Mouse (Mus musculus) midbrain, embryonic 11.5 days (tissue): ENCODE results near the gene Myh9. TPM values are rescaled to one million over a fixed set of nuclear protein-coding genes. Genes with fewer than 3 reads are reported as not detected.
"Not testable (repeated sequence)": the region's sequence is repeated elsewhere in the genome, so short reads cannot be mapped to it uniquely, and the experiment has no call there.

Experiments used
- ATAC-seq: fragments of 200-750 bp; cut with Nextera tagmentation; 2 replicates; pipeline ENCODE4 v1.8.0; 2017; ENCODE audit warnings: moderate TSS enrichment, moderate library complexity; ENCODE audit not compliant: low FRiP score
- DNase-seq: peaks from one replicate; pipeline ENCODE4 v3.0.0; 2015; ENCODE audit warnings: low spot score; ENCODE audit errors: missing footprints
- H3K27ac ChIP-seq: fragments of 300-500 bp; sonication (generic); 2 replicates; pipeline ENCODE4 v1.5.1; 2014; ENCODE audit warnings: low read depth, low read length
- H3K27me3 ChIP-seq: fragments of 300-500 bp; sonication (generic); 2 replicates; pipeline ENCODE4 v1.6.1; 2014; ENCODE audit warnings: mild to moderate bottlenecking, low read length, moderate library complexity, mixed read lengths; ENCODE audit not compliant: control insufficient read depth, insufficient read depth
- H3K36me3 ChIP-seq: fragments of 300-500 bp; sonication (generic); 2 replicates; pipeline ENCODE4 v1.6.1; 2014; ENCODE audit warnings: mild to moderate bottlenecking, low read length, moderate library complexity, mixed read lengths; ENCODE audit not compliant: control insufficient read depth, insufficient read depth
- H3K4me1 ChIP-seq: fragments of 300-500 bp; sonication (generic); 2 replicates; pipeline ENCODE4 v1.6.1; 2014; ENCODE audit warnings: low read length; ENCODE audit not compliant: control insufficient read depth, insufficient read depth
- H3K4me2 ChIP-seq: fragments of 300-500 bp; sonication (generic); 2 replicates; pipeline ENCODE4 v1.6.1; 2014; ENCODE audit warnings: mild to moderate bottlenecking, moderate library complexity
- H3K4me3 ChIP-seq: fragments of 300-500 bp; sonication (generic); 2 replicates; pipeline ENCODE4 v1.5.1; 2014; ENCODE audit warnings: low read depth, low read length
- H3K9ac ChIP-seq: fragments of 300-500 bp; sonication (generic); 2 replicates; pipeline ENCODE4 v1.6.1; 2014; ENCODE audit warnings: low read length
- H3K9me3 ChIP-seq: fragments of 300-500 bp; sonication (generic); 2 replicates; pipeline ENCODE4 v1.6.1; 2016; ENCODE audit warnings: low read length; ENCODE audit not compliant: control insufficient read depth
- WGBS: fragments of 180-500 bp; shearing (Covaris S2); extraction: QIAGEN DNeasy Blood & Tissue Kit; methylation state at CpG from one replicate; pipeline ENCODE4 v1.1.7; 2014; 5-methylcytosine and 5-hydroxymethylcytosine counted together
- polyA plus RNA-seq: library from polyadenylated mRNA; unstranded; fragments of >200 nt; fragmentation: Nextera tagmentation; extraction: Ambion mirVana; gene quantifications from 2 replicates; pipeline ENCODE4 v1.2.1, GENCODE M21; 2014

The Myh9 gene
- polyA plus RNA-seq, 1 experiment from 2014 or later, result 19.6 TPM

GRCm38 (mm10) chr15:77874310-77874709, 32.3 kb upstream of the Myh9 start:
- Histone ChIP-seq H3K27me3 (no peaks in the 10 kb centered on the region), H3K4me3 (no peak overlapping the region), H3K9ac (no peak overlapping the region), H3K27ac (no peak overlapping the region), H3K4me2 (no peak overlapping the region), H3K4me1 (no peaks in the 10 kb centered on the region), H3K36me3 (no peaks in the 10 kb centered on the region), H3K9me3 (no peaks in the 10 kb centered on the region)
- ATAC-seq (no peak), DNase-seq (no peak)
- 65% methylated on average over 4 of the region's 4 CpGs for WGBS

- no peak overlapping the region for H3K27ac ChIP-seq
- no peaks in the 10 kb centered on the region for H3K27me3 ChIP-seq
- ATAC-seq, result no peak
- no peak overlapping the region for H3K4me3 ChIP-seq
- H3K4me2 ChIP-seq, result no peak overlapping the region
- no peak for DNase-seq
- no peak overlapping the region for H3K9ac ChIP-seq
- no peaks in the 10 kb centered on the region for H3K9me3 ChIP-seq
- no peaks in the 10 kb centered on the region for H3K36me3 ChIP-seq
- 91% methylated on average over 2 of the region's 2 CpGs for WGBS
- no peaks in the 10 kb centered on the region for H3K4me1 ChIP-seq
These were observed 31.6 kb upstream of the Myh9 start for GRCm38 (mm10) chr15:77873564-77873963.

- H3K9me3 ChIP-seq, result no peaks in the 10 kb centered on the region
- H3K36me3 ChIP-seq, result no peaks in the 10 kb centered on the region
- WGBS, result 86% methylated on average over 3 of the region's 3 CpGs
- ATAC-seq (no peak), DNase-seq (no peak)
- H3K27ac ChIP-seq, result no peak overlapping the region
- H3K27me3 ChIP-seq, result no peaks in the 10 kb centered on the region
- no peak overlapping the region for H3K4me2 ChIP-seq
- no peak overlapping the region for H3K9ac ChIP-seq
- H3K4me3 ChIP-seq, result no peak overlapping the region
- H3K4me1 ChIP-seq, result no peaks in the 10 kb centered on the region
These were observed 31.0 kb upstream of the Myh9 start for GRCm38 (mm10) chr15:77872996-77873395.

GRCm38 (mm10) chr15:77868340-77868739, 26.4 kb upstream of the Myh9 start:
- Histone ChIP-seq H3K9ac (no peak overlapping the region), H3K27ac (no peak overlapping the region), H3K4me1 (peaks cover 5% of the 10 kb centered on the region), H3K9me3 (no peaks in the 10 kb centered on the region), H3K27me3 (no peaks in the 10 kb centered on the region), H3K36me3 (no peaks in the 10 kb centered on the region), H3K4me3 (no peak overlapping the region), H3K4me2 (no peak overlapping the region)
- DNase-seq, result no peak
- 85% methylated on average over 5 of the region's 5 CpGs for WGBS
- ATAC-seq, result no peak

- H3K9ac ChIP-seq, result not testable (repeated sequence)
These were observed 25.4 kb upstream of the Myh9 start for GRCm38 (mm10) chr15:77867231-77867968.

GRCm38 (mm10) chr15:77866583-77867220, 24.7 kb upstream of the Myh9 start:
- Histone ChIP-seq H3K4me1 (peaks cover 5% of the 10 kb centered on the region), H3K4me2 (no peak overlapping the region), H3K9me3 (no peaks in the 10 kb centered on the region), H3K27ac (no peak overlapping the region), H3K27me3 (no peaks in the 10 kb centered on the region), H3K4me3 (no peak overlapping the region), H3K36me3 (no peaks in the 10 kb centered on the region), H3K9ac (no peak overlapping the region)
- WGBS, result 39% methylated on average over 11 of the region's 11 CpGs
- ATAC-seq (no peak), DNase-seq (no peak)

More at GRCm38 (mm10) chr15:77867231-77867968, 25.4 kb upstream of the Myh9 start:
- not testable (repeated sequence) for H3K27ac ChIP-seq, H3K9me3 ChIP-seq, H3K4me1 ChIP-seq, H3K36me3 ChIP-seq, DNase-seq, H3K4me2 ChIP-seq, H3K4me3 ChIP-seq, ATAC-seq, H3K27me3 ChIP-seq
- WGBS, result 88% methylated on average over 8 of the region's 10 CpGs

GRCm38 (mm10) chr15:77864063-77864758, 22.2 kb upstream of the Myh9 start:
- H3K9ac ChIP-seq, result no peak overlapping the region
- H3K4me1 ChIP-seq, result peaks cover 5% of the 10 kb centered on the region
- no peak overlapping the region for H3K27ac ChIP-seq
- no peak for DNase-seq
- no peak overlapping the region for H3K4me3 ChIP-seq
- H3K4me2 ChIP-seq, result no peak overlapping the region
- WGBS, result 88% methylated on average over 9 of the region's 9 CpGs
- no peaks in the 10 kb centered on the region for H3K9me3 ChIP-seq
- no peaks in the 10 kb centered on the region for H3K27me3 ChIP-seq
- no peak for ATAC-seq
- H3K36me3 ChIP-seq, result no peaks in the 10 kb centered on the region

- no peak overlapping the region for H3K9ac ChIP-seq
- ATAC-seq, result no peak
- 84% methylated on average over 22 of the region's 22 CpGs for WGBS
- no peak overlapping the region for H3K27ac ChIP-seq
- no peaks in the 10 kb centered on the region for H3K9me3 ChIP-seq
- no peak for DNase-seq
- H3K4me3 ChIP-seq, result no peak overlapping the region
- peaks cover 5% of the 10 kb centered on the region for H3K4me1 ChIP-seq
- H3K36me3 ChIP-seq, result no peaks in the 10 kb centered on the region
- H3K27me3 ChIP-seq, result no peaks in the 10 kb centered on the region
- H3K4me2 ChIP-seq, result no peak overlapping the region
These were observed 21.3 kb upstream of the Myh9 start for GRCm38 (mm10) chr15:77862991-77863972.
